Mouse (Mus musculus): Measurements from ENCODE around the gene Hyal1.

The Hyal1 gene

GRCm38 (mm10) chr9:107624951-107625350 lies 48.2 kb downstream of the Hyal1 start:
- DNase-seq = no peak

- peak; percentile 41 for DNase-seq
These were observed 48.8 kb downstream of the Hyal1 start for GRCm38 (mm10) chr9:107625351-107626128.

- DNase-seq = peak; percentile 46
These were observed 49.6 kb downstream of the Hyal1 start for GRCm38 (mm10) chr9:107626158-107626843.

- DNase-seq = peak; percentile 81
These were observed 50.1 kb downstream of the Hyal1 start for GRCm38 (mm10) chr9:107626844-107627277.

DNA sequence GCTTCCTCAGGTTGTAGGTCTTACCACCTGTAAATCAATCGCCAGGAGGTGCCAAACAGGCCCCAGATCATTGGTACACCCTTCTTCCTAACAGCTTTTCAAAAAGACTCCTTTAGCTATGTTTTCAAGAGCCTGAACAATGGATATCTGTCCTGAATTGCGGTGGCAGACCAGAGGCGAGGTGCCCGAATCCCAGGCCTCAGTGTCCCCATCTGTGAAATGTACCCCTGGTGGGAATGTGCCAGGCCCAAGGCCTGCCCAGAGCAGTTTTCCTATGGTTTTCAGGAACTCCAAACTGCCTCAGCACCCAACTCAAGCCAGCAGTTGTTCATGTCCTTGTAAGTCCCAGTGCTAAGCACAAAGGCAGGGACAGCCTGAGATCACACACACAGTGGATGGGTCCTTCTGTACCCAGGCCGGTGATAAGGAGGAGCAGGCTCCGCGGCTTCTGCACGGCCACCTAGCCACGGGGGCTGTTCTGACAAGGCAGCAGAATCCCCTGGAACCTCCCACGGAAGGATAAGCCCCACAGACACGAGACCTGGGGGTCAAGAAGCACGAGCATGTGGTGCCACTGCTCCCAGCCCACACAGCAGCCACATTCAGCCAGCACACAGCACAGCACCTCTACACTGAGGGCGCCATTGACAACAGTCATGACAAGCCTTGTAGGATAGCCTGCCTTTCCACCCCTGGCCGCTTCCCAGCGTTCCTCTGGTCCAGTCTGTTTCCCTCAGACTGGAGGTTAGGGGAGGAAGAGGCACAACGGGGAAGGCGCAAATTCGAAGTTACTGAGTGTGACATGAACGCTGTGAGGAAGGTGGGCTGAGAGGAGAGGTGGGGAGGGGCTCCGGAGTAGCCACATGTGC lies 50.9 kb downstream of the Hyal1 start:
- DNase-seq = peak; percentile 45

GRCm38 (mm10) chr9:107628721-107629410 lies 52.1 kb downstream of the Hyal1 start:
- DNase-seq = peak; percentile 52

DNA sequence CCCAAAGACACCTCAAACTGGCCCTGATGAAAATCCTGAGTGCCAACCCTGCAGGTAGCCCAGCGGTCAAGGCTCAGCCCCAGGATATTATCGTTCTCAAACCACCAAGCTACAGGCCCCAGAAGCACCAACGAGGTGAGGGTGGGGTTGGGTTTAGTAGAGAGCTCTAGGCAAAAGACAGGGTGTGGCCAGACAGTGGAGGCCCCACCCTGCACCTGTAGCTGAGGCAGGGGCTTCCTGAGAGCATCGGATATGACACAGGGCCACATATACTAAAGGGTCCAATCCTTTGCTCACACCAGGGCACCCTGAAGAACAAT lies 52.6 kb downstream of the Hyal1 start:
- DNase-seq = peak; percentile 43

- DNase-seq = peak; percentile 52
These were observed 53.2 kb downstream of the Hyal1 start for GRCm38 (mm10) chr9:107629901-107630425.

GRCm38 (mm10) chr9:107630576-107630975 lies 53.8 kb downstream of the Hyal1 start:
- peak; percentile 68 for DNase-seq
